Mouse (Mus musculus) lung, embryonic 14.5 days (tissue): ENCODE data around the gene Ndufv1. TPM values are rescaled to one million over a fixed set of nuclear protein-coding genes. Genes with fewer than 3 reads are reported as not detected.

Experiments used
- ATAC-seq: fragments of 200-750 bp; cut with Nextera tagmentation; 2 replicates; pipeline ENCODE4 v1.8.0; 2017; ENCODE audit warnings: mild to moderate bottlenecking, moderate TSS enrichment, moderate library complexity; ENCODE audit not compliant: insufficient read depth
- DNase-seq: peaks from one replicate; pipeline ENCODE4 v3.0.0-alpha.2; 2015
- H3K27ac ChIP-seq: fragments of 300-500 bp; sonication (generic); 2 replicates; pipeline ENCODE4 v1.5.1; 2014; ENCODE audit warnings: low read depth, mild to moderate bottlenecking, moderate library complexity
- H3K27me3 ChIP-seq: fragments of 300-500 bp; sonication (generic); 2 replicates; pipeline ENCODE4 v1.6.1; 2014; ENCODE audit warnings: low read length, control low read depth; ENCODE audit not compliant: insufficient read depth
- H3K36me3 ChIP-seq: fragments of 300-500 bp; sonication (generic); 2 replicates; pipeline ENCODE4 v1.6.1; 2014; ENCODE audit warnings: control low read depth; ENCODE audit not compliant: insufficient read depth
- H3K4me1 ChIP-seq: fragments of 300-500 bp; sonication (generic); 2 replicates; pipeline ENCODE4 v1.6.1; 2014; ENCODE audit warnings: antibody characterized with exemption, control low read depth; ENCODE audit not compliant: insufficient read depth
- H3K4me2 ChIP-seq: fragments of 300-500 bp; sonication (generic); 2 replicates; pipeline ENCODE4 v1.6.1; 2014; ENCODE audit warnings: mild to moderate bottlenecking
- H3K4me3 ChIP-seq: fragments of 300-500 bp; sonication (generic); 2 replicates; pipeline ENCODE4 v1.5.1; 2014; ENCODE audit warnings: low read depth, low read length
- H3K9ac ChIP-seq: fragments of 300-500 bp; sonication (generic); 2 replicates; pipeline ENCODE4 v1.6.1; 2014
- H3K9me3 ChIP-seq: fragments of 300-500 bp; sonication (generic); 2 replicates; pipeline ENCODE4 v1.6.1; 2016; ENCODE audit warnings: low read depth, low read length, control low read depth
- CTCF ChIP-seq: IDR thresholded peaks from 2 replicates; pipeline ENCODE4 v1.5.1; 2016; ENCODE audit warnings: antibody characterized with exemption, low read depth
- WGBS: fragments of 180-500 bp; shearing (Covaris S2); extraction: QIAGEN DNeasy Blood & Tissue Kit; methylation state at CpG from one replicate; pipeline ENCODE4 v1.1.7; 2014; 5-methylcytosine and 5-hydroxymethylcytosine counted together
- polyA plus RNA-seq: library from polyadenylated mRNA; unstranded; fragments of >200 nt; fragmentation: Nextera tagmentation; extraction: Ambion mirVana; gene quantifications from 2 replicates; pipeline ENCODE4 v1.2.1, GENCODE M21; 2014

Gene Ndufv1
- polyA plus RNA-seq, 1 experiment from 2014 or later: 193 TPM

- Histone ChIP-seq H3K4me2 (no peak overlapping the region), H3K9ac (no peak overlapping the region), H3K9me3 (no peaks in the 10 kb centered on the region), H3K4me3 (no peak overlapping the region), H3K27me3 (no peaks in the 10 kb centered on the region), H3K36me3 (no peaks in the 10 kb centered on the region), H3K4me1 (no peaks in the 10 kb centered on the region), H3K27ac (no peak overlapping the region)
- ATAC-seq (no peak), DNase-seq (no peak)
- TF ChIP-seq CTCF: no peak
Observed at GRCm38 (mm10) chr19:3959030-3959429, 53.6 kb downstream of the Ndufv1 start.

- H3K4me2 ChIP-seq: no peak within 1 kb of the TSS
- ATAC-seq (no peak), DNase-seq (no peak)
- H3K9me3 ChIP-seq: no peaks in the 10 kb centered on the region
- TF ChIP-seq CTCF: no peak
- H3K4me3 ChIP-seq: no peak within 1 kb of the TSS
- WGBS: 58% methylated on average over 4 of the region's 4 CpGs
- no peaks in the 10 kb centered on the region for H3K4me1 ChIP-seq
- H3K27me3 ChIP-seq: no peaks in the 10 kb centered on the region
- H3K27ac ChIP-seq: no peak within 1 kb of the TSS
- H3K36me3 ChIP-seq: no peaks in the 10 kb centered on the region
- H3K9ac ChIP-seq: no peak within 1 kb of the TSS
Observed at GRCm38 (mm10) chr19:3958470-3958869, 54.1 kb downstream of the Ndufv1 start, which contains the start of gene Aldh3b3. Aldh3b3 (plus strand) TSS chr19:3958645.

Other genes starting within 250 kb of the Ndufv1 start
- 33.3 and 34.3 TPM in 2 replicates for gene Kmt5b, start 245.4 kb downstream of the Ndufv1 start, polyA plus RNA-seq
- gene Chka, start 161.0 kb downstream of the Ndufv1 start, polyA plus RNA-seq: 54.0 and 63.0 TPM in 2 replicates
- 31.7 and 36.0 TPM in 2 replicates for gene Tcirg1, start 105.7 kb downstream of the Ndufv1 start, polyA plus RNA-seq
- 326 and 335 TPM in 2 replicates for gene Ndufs8, start 100.0 kb downstream of the Ndufv1 start, polyA plus RNA-seq
- gene Aldh3b1, start 83.0 kb downstream of the Ndufv1 start, polyA plus RNA-seq: 3.0 and 3.6 TPM in 2 replicates
- 13.3 and 14.8 TPM in 2 replicates for gene Unc93b1, start 77.6 kb downstream of the Ndufv1 start, polyA plus RNA-seq
- not detected in 2 replicates for gene Aldh3b3, start 54.2 kb downstream of the Ndufv1 start, polyA plus RNA-seq
- 0.62 and 1.0 TPM in 2 replicates for gene Aldh3b2, start 40.5 kb downstream of the Ndufv1 start, polyA plus RNA-seq
- gene Acy3, start 26.2 kb downstream of the Ndufv1 start, polyA plus RNA-seq: 7.2 and 8.0 TPM in 2 replicates
- gene Tbx10, start 20.1 kb downstream of the Ndufv1 start, polyA plus RNA-seq: not detected in 2 replicates
- 24.4 and 25.3 TPM in 2 replicates for gene Nudt8, start 12.2 kb downstream of the Ndufv1 start, polyA plus RNA-seq
- gene Gm49405, start 12.2 kb downstream of the Ndufv1 start, polyA plus RNA-seq: 1.8 and 2.3 TPM in 2 replicates
- gene Doc2g, start 9.5 kb downstream of the Ndufv1 start, polyA plus RNA-seq: 2.2 and 3.0 TPM in 2 replicates
- 424 and 468 TPM in 2 replicates for gene Gstp1, start 25.2 kb upstream of the Ndufv1 start, polyA plus RNA-seq
- gene Gstp2, start 33.2 kb upstream of the Ndufv1 start, polyA plus RNA-seq: 2.9 and 3.4 TPM in 2 replicates
- not detected in 2 replicates for gene Gstp3, start 46.8 kb upstream of the Ndufv1 start, polyA plus RNA-seq
- not detected in 2 replicates for gene Cabp2, start 68.8 kb upstream of the Ndufv1 start, polyA plus RNA-seq
- 76.6 and 76.8 TPM in 2 replicates for gene Cdk2ap2, start 84.4 kb upstream of the Ndufv1 start, polyA plus RNA-seq
- gene Pitpnm1, start 87.2 kb upstream of the Ndufv1 start, polyA plus RNA-seq: 5.5 and 7.3 TPM in 2 replicates
- 93.5 and 94.5 TPM in 2 replicates for gene Aip, start 113.1 kb upstream of the Ndufv1 start, polyA plus RNA-seq
- not detected in 2 replicates for gene Gpr152, start 127.0 kb upstream of the Ndufv1 start, polyA plus RNA-seq
- 0.09 TPM in 1 of 2 replicates, not detected in the other for gene Cabp4, start 131.2 kb upstream of the Ndufv1 start, polyA plus RNA-seq
- 134 and 148 TPM in 2 replicates for gene Coro1b, start 135.8 kb upstream of the Ndufv1 start, polyA plus RNA-seq
- gene Ptprcap, start 140.8 kb upstream of the Ndufv1 start, polyA plus RNA-seq: 0.81 and 1.1 TPM in 2 replicates
- gene Rps6kb2, start 150.5 kb upstream of the Ndufv1 start, polyA plus RNA-seq: 37.9 and 43.2 TPM in 2 replicates
- gene Carns1, start 162.7 kb upstream of the Ndufv1 start, polyA plus RNA-seq: 1.7 and 2.5 TPM in 2 replicates
- 1.8 and 2.4 TPM in 2 replicates for gene Tbc1d10c, start 178.5 kb upstream of the Ndufv1 start, polyA plus RNA-seq
- gene Ppp1ca, start 179.3 kb upstream of the Ndufv1 start, polyA plus RNA-seq: 960 and 994 TPM in 2 replicates
- gene Rad9a, start 188.9 kb upstream of the Ndufv1 start, polyA plus RNA-seq: 42.1 and 47.4 TPM in 2 replicates
- gene Clcf1, start 201.4 kb upstream of the Ndufv1 start, polyA plus RNA-seq: 4.4 and 5.0 TPM in 2 replicates
- not detected in 2 replicates for gene AC109138.7, start 201.6 kb upstream of the Ndufv1 start, polyA plus RNA-seq
- 22.6 and 22.8 TPM in 2 replicates for gene Pold4, start 219.1 kb upstream of the Ndufv1 start, polyA plus RNA-seq